Mouse (Mus musculus): ENCODE measurements at regions not wholly inside any gene's neighbourhood (a gene's known extent, or its start where the extent isn't known, plus 50 kb on each side); places are given as distances from the start of the nearest gene placed in this dataset.

GRCm38 (mm10) chr4:75801870-75802269 is 523.8 kb upstream of the Dmac1 start:
- H3K27ac ChIP-seq: no peak overlapping the region
- DNase-seq (ENCODE audit: low spot score in 2 of 2): peak in 1 of 2 experiments; percentile 12

DNA sequence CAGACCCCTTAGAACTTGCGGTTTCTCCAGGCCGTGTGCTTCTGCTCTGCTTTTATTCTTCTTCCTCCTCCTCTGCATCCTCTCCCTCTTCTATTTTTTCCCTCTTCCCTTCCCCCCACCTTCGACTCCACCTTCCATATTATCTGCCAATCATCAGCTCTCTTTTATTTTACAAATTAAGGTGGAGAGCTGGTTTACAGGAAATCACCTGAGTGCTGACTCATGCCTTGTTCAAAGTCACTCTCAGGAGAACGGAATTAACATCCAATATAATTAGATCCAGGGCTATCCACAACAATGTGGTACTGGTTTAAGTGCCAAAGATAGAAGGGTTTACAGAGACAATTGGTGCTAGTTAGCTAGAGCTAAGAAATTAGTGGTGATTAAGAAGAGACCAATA is 523.1 kb upstream of the Dmac1 start:
- no peak overlapping the region for H3K27ac ChIP-seq
- TF ChIP-seq CTCF (conservative IDR thresholded peaks at IDR 0.05): no peak
- H3K4me3 ChIP-seq: no peak overlapping the region
- DNase-seq (ENCODE audit: low spot score in 2 of 2): no peak

More at GRCm38 (mm10) chr4:75801870-75802269, 523.8 kb upstream of the Dmac1 start:
- H3K4me3 ChIP-seq: no peak overlapping the region
- no peak for TF ChIP-seq CTCF (conservative IDR thresholded peaks at IDR 0.05)

DNA sequence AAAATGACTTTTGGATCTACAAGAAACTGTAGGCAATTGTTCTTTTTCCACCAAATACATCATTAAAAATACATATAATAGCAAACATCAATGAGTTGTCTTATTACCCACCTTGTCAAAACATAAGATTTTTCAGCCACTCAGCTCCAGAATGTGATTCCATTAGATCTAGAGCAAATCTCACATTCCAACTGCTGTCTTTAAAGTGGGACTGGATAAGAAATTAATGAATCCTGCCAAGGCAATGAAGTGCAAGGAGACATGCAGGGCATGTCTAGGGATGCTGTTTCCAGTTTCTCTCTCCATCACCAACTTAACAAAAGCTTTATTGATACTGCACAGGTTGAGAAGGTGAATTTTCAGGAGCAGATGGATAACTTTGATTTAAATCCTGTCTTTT is 513.7 kb upstream of the Dmac1 start:
- no peak for DNase-seq (ENCODE audit: low spot score in 2 of 2)
- Histone ChIP-seq H3K27ac (no peak overlapping the region), H3K4me3 (no peak overlapping the region)
- TF ChIP-seq CTCF (conservative IDR thresholded peaks at IDR 0.05): no peak

GRCm38 (mm10) chr4:75790920-75791589 is 513.0 kb upstream of the Dmac1 start:
- no peak for DNase-seq (ENCODE audit: low spot score in 2 of 2)
- Histone ChIP-seq H3K27ac (no peak overlapping the region), H3K4me3 (no peak overlapping the region)
- TF ChIP-seq CTCF (conservative IDR thresholded peaks at IDR 0.05): no peak

DNA sequence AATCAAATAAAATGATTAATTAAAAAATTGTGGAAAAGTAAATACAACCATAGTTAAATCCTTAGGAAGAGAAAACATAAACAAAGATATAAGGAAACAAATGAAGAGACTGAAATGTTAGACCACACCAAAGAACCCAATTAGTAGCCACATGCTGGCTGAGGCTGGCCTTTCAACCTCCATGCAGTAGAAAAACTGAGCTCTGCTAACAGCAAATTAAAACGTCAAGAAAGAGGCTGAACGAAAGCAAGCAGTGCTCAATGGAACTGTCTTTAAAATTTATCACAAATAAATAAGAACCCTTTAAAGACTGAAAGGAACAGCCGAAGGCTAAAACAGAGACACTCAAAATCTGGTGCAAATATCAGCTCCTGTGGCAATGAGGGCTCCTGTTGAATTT is 509.3 kb upstream of the Dmac1 start:
- no peak for TF ChIP-seq CTCF (conservative IDR thresholded peaks at IDR 0.05)
- Histone ChIP-seq H3K4me3 (no peak overlapping the region), H3K27ac (no peak overlapping the region)
- no peak for DNase-seq (ENCODE audit: low spot score in 2 of 2)

GRCm38 (mm10) chr4:75786391-75786790 is 508.3 kb upstream of the Dmac1 start:
- no peak overlapping the region for H3K27ac ChIP-seq
- DNase-seq (ENCODE audit: low spot score in 2 of 2): no peak
- no peak overlapping the region for H3K4me3 ChIP-seq
- no peak for TF ChIP-seq CTCF (conservative IDR thresholded peaks at IDR 0.05)

- Histone ChIP-seq H3K4me3 (no peak overlapping the region), H3K27ac (no peak overlapping the region)
- no peak for DNase-seq (ENCODE audit: low spot score in 2 of 2)
- no peak for TF ChIP-seq CTCF (conservative IDR thresholded peaks at IDR 0.05)
Observed at GRCm38 (mm10) chr4:75779492-75779891, 501.4 kb upstream of the Dmac1 start.

- Histone ChIP-seq H3K4me3 (no peak overlapping the region), H3K27ac (no peak overlapping the region)
- no peak for DNase-seq (ENCODE audit: low spot score in 2 of 2)
- TF ChIP-seq CTCF (conservative IDR thresholded peaks at IDR 0.05): no peak
Observed at GRCm38 (mm10) chr4:75764141-75764540, 486.0 kb upstream of the Dmac1 start.

DNA sequence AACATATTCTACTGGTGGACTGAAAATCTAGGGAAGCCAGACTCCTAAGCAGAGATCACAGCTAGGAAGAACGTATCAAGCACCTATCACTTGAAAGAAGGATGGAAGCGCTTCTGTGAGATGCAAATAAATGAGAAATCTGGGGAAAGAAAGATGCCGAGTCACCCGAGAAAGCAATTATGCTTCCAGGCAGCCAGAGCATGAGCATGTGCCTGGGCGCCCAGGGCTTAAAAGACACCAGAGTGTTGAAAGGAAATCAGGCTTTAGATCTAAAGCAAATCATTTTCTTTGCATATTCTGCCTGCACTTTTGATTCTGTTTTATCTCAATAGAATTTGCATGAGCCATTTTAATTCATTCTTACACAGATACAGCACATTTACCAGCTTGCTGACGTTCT is 466.5 kb upstream of the Dmac1 start:
- Histone ChIP-seq H3K4me3 (no peak overlapping the region), H3K27ac (0 out of 2 replicates have a peak overlapping the region, but pooled peaks have one; percentile 29)
- DNase-seq (ENCODE audit: low spot score in 2 of 2): no peak
- no peak for TF ChIP-seq CTCF (conservative IDR thresholded peaks at IDR 0.05)

DNA sequence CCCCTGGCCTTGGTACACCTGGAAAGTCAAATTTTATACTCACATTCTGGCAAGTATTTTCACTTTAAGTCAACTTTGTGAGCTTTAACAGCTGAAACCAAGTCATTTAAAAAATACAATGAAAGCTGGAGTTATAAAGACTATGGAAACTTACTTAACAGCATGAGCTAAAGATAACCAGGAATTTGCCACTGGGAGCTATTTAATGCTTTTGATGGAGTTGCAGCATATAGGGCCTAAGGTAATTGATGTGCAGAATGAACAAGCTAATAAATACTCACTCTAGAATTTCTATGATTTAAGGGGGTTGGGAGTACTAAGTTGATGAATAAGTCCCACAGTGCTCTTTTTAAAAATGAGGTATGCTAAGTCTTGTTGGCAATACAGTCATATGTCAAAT is 463.5 kb upstream of the Dmac1 start:
- Histone ChIP-seq H3K4me3 (no peak overlapping the region), H3K27ac (no peak overlapping the region)
- no peak for TF ChIP-seq CTCF (conservative IDR thresholded peaks at IDR 0.05)
- DNase-seq (ENCODE audit: low spot score in 2 of 2): no peak

DNA sequence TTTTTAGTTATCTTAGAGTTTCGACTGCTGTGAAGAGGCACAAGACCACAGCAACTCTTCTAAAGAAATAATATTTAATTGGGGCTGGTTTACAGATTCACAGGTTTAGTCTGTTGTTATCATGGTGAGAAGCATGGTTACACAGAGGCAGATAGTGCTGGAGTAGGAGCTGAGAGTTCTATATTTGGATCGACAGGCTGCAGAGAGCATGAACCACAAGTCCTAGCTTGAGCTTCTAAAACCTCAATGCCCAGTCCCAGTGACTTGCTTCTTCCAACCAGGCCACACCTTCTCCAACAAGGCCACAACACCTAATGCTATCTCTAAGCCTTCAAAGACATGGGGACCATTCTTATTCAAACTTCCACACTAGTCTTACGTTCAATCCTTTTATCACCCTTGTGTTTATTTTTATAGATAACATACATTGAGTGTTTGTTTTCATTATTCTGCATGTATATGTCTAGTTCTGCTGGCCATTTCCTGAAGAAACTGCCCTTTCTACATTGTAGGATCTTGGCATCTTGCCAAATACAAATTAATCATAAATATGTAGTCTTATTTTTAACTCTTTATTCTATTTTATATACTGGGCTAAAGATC is 452.8 kb upstream of the Dmac1 start:
- no peak for TF ChIP-seq CTCF (conservative IDR thresholded peaks at IDR 0.05)
- Histone ChIP-seq H3K27ac (no peak overlapping the region), H3K4me3 (no peak overlapping the region)
- no peak for DNase-seq (ENCODE audit: low spot score in 2 of 2)

DNA sequence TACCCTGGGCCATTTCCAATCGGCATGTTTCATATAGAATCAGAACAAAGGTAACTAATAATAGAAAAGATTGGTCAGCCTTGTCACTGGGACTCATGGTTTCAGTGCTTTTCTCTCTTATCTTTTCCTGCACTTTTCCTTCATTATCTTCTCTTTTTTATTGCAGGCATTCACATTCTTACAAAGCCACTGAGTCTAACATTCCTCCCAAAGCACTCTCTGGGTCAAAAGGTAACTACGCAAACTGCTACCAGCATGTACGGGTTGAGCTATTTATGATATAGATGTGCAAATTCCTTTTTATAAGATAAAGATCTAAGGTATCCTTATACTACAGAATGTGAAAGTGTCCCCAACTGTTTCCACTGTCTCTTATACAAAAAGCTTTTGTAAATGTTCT is 436.5 kb upstream of the Dmac1 start:
- Histone ChIP-seq H3K27ac (no peak overlapping the region), H3K4me3 (no peak overlapping the region)
- DNase-seq (ENCODE audit: low spot score in 2 of 2): no peak
- no peak for TF ChIP-seq CTCF (conservative IDR thresholded peaks at IDR 0.05)

GRCm38 (mm10) chr4:75713960-75714359 is 435.9 kb upstream of the Dmac1 start:
- peak; percentile 51 for TF ChIP-seq CTCF (conservative IDR thresholded peaks at IDR 0.05)
- Histone ChIP-seq H3K4me3 (no peak overlapping the region), H3K27ac (no peak overlapping the region)
- no peak for DNase-seq (ENCODE audit: low spot score in 2 of 2)

DNA sequence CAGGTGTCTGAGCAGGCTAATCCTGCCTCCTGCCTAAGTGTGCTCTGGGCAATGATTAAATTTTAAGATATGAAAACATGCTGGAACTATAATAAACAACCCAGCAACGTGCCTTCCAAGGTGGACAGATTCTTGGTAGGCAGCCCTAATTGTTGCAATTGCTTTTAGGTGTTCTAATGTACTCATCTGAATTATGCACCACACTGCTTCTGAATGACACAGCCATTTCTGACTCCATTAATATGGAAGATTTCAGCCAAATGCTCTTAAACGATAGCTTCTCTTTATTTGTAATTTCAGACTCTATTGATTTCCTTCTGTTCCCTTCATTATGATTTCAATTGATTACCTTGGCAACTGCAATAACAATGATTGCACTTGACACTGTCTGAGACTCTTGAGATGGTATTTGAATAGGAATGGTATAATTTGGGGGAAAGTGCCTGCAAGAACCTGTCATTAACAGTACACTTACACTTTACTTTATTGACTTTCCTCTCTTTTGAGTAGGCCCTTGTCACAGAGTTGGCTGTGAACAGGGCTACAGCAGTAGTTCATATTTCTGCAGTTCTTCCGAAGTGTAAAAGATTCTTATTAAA is 422.8 kb upstream of the Dmac1 start:
- DNase-seq (ENCODE audit: low spot score in 2 of 2): no peak
- Histone ChIP-seq H3K27ac (no peak overlapping the region), H3K4me3 (no peak overlapping the region)
- TF ChIP-seq CTCF (conservative IDR thresholded peaks at IDR 0.05): no peak

All from layer of hippocampus, adult 2 months (tissue).